Mouse (Mus musculus) E14TG2a.4 (cell line): Measurements from ENCODE around the gene Nqo1.

Experiments used
- H3K27me3 ChIP-seq: 2 replicates; pipeline ENCODE4 v1.6.1; 2014; ENCODE audit warnings: low read length, control low read depth; ENCODE audit not compliant: insufficient read depth
- H3K36me3 ChIP-seq: 2 replicates; pipeline ENCODE4 v1.6.1; 2014; ENCODE audit warnings: low read length, control low read depth; ENCODE audit not compliant: insufficient read depth
- H3K4me1 ChIP-seq: replicated peaks from 2 replicates; pipeline ENCODE4 v1.6.1; 2014; ENCODE audit warnings: low read depth, low read length, control low read depth
- H3K4me3 ChIP-seq: replicated peaks from 2 replicates; pipeline ENCODE4 v1.5.1; 2014; ENCODE audit warnings: mild to moderate bottlenecking, low read length
- H3K9me3 ChIP-seq: 2 replicates; pipeline ENCODE4 v1.6.1; 2014; ENCODE audit warnings: low read length, control low read depth
- CTCF ChIP-seq: conservative IDR thresholded peaks from 2 replicates; pipeline ENCODE4 v1.5.1; 2014; ENCODE audit warnings: low read length
- NANOG ChIP-seq: IDR thresholded peaks from 2 replicates; pipeline ENCODE4 v1.6.1; 2014; ENCODE audit warnings: borderline replicate concordance, low read length, mixed read lengths
- POU5F1 ChIP-seq: IDR thresholded peaks from 2 replicates; pipeline ENCODE4 v1.6.1; 2014; ENCODE audit warnings: low read length, borderline replicate concordance

Nqo1 gene

DNA sequence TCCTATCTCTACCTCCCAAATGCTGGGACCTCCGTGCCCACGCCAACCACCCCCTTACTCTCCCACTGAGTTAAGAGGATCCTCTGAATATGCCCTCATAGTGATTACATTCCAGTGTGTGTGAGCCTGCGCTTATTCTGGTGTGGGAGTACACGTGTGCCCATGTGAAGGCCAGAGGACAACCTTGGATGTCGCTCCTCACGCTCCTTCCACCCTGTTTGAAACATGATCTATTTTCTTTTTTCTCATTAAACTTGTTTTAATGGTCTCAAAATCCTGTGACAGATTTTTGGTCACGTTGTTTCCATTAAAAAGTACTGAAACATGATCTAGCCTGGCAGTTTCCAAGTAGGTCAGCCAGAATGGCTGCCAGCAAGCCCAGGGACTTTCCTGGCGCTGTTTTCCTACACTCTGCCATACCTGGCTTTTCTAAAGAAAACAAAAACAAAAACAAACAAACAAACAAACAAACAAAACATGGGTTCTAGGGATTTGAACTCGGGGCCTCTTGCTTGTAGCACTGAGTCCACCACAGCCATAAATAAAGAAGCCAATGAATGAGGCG is 6.8 kb downstream of the Nqo1 start:
- Histone ChIP-seq H3K36me3 (no peaks in the 10 kb centered on the region), H3K27me3 (no peaks in the 10 kb centered on the region), H3K9me3 (no peaks in the 10 kb centered on the region), H3K4me1 (peaks cover 36% of the 10 kb centered on the region), H3K4me3 (no peak overlapping the region)
- TF ChIP-seq CTCF: no peak
- TF ChIP-seq NANOG: no peak
- TF ChIP-seq POU5F1: no peak

DNA sequence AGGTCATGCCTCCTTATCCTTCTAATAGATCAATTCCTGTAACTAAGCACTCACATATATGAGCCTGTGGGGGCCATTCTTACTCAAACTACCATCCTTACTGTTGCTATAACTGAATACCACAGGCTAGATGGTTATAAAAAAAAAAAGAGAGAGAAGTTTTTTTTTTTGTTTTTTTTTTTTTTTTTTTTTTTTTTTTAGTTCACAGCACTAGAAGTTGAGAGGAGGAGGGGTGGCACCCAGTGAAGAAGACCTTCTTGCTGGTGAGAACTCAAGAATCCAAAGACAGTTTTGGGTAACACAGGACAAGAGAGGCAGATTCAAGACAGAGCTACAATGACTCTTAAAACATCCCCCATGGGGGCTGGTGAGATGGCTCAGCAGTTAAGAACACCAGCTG is 7.6 kb downstream of the Nqo1 start:
- no peak overlapping the region for H3K4me3 ChIP-seq
- TF ChIP-seq NANOG: no peak
- TF ChIP-seq CTCF: no peak
- TF ChIP-seq POU5F1: no peak
- H3K9me3 ChIP-seq: no peaks in the 10 kb centered on the region
- peaks cover 38% of the 10 kb centered on the region for H3K4me1 ChIP-seq
- H3K27me3 ChIP-seq: no peaks in the 10 kb centered on the region
- no peaks in the 10 kb centered on the region for H3K36me3 ChIP-seq

DNA sequence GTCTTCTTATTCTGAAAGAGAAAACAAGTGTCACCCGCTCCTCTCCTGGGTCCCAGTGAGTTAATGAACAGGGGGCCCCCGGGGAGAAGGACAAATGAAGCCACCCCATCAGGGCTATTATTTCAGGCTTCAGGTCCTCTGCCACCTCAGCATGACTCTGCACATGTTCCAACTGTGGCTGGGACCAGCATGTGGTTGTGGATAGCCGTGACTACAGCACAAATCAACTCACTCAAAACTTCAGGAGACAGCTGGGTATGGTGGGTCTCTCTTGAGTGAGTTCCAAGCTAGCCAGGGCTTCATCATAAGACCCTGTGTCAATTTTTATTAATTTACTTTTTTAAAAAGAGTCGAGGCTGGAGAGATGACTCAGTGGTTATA is 11.9 kb downstream of the Nqo1 start:
- no peak overlapping the region for H3K4me3 ChIP-seq
- TF ChIP-seq NANOG (no peak), POU5F1 (no peak)
- no peaks in the 10 kb centered on the region for H3K27me3 ChIP-seq
- no peaks in the 10 kb centered on the region for H3K36me3 ChIP-seq
- H3K9me3 ChIP-seq: no peaks in the 10 kb centered on the region
- peaks cover 11% of the 10 kb centered on the region for H3K4me1 ChIP-seq

DNA sequence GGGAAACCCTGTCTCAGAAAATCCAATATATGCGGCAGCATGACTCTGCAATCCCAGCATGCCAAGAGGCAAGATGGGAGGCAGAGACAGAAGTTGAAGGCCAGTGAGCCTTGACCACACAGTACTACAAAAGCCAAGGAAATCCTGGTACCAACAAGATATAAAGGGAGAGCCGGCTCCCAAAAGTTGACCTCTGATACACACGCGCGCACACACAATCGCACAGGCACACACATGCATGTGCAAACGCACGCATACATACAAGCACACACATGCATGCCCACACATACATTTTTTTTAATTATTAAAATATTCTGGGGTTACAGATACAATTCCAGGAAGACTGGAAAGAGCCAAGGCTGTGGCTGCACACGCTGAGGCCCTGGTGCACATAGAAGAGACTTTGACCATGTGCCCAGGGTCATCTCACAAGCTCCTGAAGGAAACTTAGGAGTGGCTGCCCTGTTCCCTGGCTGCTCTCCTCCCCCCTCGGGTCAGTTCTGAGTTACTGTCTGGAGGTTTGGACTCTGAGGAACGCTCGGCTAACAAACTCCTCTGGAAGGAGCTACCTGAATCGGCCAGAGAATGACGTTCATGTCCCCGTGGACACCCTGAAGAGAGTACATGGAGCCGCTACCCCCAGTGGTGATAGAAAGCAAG is 12.4 kb downstream of the Nqo1 start:
- H3K27me3 ChIP-seq: no peaks in the 10 kb centered on the region
- no peaks in the 10 kb centered on the region for H3K9me3 ChIP-seq
- TF ChIP-seq NANOG (no peak), CTCF (no peak), POU5F1 (no peak)
- H3K4me3 ChIP-seq: no peak overlapping the region
- H3K4me1 ChIP-seq: peaks cover 11% of the 10 kb centered on the region
- no peaks in the 10 kb centered on the region for H3K36me3 ChIP-seq

DNA sequence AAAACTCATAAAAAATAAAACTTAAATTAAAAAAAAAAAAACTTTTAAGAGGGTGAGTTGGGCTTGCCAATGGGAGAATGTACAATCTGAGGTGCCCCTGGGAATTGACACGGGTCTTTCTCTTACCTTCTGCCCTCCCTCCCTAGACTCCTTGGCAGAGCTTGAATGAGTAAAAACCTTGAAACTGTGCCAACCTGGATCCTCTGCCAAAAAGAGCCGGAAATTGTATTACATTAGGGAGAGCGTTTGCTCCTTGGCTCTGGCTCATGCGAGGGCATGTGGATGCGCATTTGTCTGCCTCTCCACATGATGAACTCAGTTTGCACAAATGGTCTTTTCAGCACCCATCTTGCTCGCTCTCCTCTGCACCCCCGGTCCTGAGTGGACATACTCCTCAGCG is 13.4 kb downstream of the Nqo1 start:
- TF ChIP-seq NANOG (no peak), POU5F1 (no peak), CTCF (no peak)
- Histone ChIP-seq H3K4me1 (peaks cover 11% of the 10 kb centered on the region), H3K9me3 (no peaks in the 10 kb centered on the region), H3K36me3 (no peaks in the 10 kb centered on the region), H3K4me3 (no peak overlapping the region), H3K27me3 (peaks cover 3% of the 10 kb centered on the region; the same call in 1 of the 2 replicates)

DNA sequence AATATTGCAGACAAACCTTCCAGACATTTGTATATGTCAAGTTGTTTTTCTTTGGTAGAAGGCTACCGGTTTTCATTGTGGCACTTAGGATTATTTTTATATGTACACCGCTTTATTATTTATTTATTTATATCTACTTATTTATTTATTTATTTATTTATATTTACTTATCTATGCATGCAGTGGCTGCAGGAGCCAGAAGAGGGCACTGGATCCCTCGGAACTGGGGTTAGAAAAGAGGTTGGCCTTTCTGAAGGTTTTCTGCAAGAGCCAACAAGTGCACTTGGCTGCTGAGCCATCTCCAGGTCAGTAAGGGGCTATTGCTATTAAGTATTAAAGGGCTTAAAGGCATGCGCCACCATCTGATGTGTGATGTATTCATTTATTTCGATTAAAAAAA is 15.1 kb downstream of the Nqo1 start:
- peaks cover 14% of the 10 kb centered on the region for H3K4me1 ChIP-seq
- no peaks in the 10 kb centered on the region for H3K9me3 ChIP-seq
- H3K36me3 ChIP-seq: no peaks in the 10 kb centered on the region
- H3K4me3 ChIP-seq: no peak overlapping the region
- peaks cover 3% of the 10 kb centered on the region; the same call in 1 of the 2 replicates for H3K27me3 ChIP-seq
- TF ChIP-seq CTCF: peak; percentile 45
- TF ChIP-seq POU5F1: no peak

DNA sequence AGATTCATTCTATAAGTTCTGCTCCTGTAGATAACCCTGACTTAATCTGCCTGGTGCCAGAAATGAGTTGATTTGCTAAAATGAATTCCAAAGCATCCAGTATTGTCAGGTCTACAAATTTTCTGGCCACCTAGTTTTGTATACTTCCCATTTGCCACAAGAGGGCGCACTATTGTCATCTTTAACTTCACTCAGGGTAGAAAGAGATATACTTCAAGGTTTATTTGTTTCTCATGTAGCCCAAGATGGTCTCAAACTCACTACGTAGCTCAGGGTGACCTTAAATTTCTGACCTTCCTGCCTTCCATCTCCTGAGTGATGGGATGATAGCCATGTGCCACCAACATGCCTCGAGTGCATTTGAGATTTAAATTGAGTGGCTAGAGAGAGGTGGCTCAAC is 16.4 kb downstream of the Nqo1 start:
- Histone ChIP-seq H3K4me1 (peaks cover 14% of the 10 kb centered on the region), H3K36me3 (no peaks in the 10 kb centered on the region), H3K27me3 (peaks cover 3% of the 10 kb centered on the region; the same call in 1 of the 2 replicates), H3K4me3 (no peak overlapping the region), H3K9me3 (no peaks in the 10 kb centered on the region)
- TF ChIP-seq POU5F1 (no peak), CTCF (peak; percentile 74), NANOG (no peak)

DNA sequence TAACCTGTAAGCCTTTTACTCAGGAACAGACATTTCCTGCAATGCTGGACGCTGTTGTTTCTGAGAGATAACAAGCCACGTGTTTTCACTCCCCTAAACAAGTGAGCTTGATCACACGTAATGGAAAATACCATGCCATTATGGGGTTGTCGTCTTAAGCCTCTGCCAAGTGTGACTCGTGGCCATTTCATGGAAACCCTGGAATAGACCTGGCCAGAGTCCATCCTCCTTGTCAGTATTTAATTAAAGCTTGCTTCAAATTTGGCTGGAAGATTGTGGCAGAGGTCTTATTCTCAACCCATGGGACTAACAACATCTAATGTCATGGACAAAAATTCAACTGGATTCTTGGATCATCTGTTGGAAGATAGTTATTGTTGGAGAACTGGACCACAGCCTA is 16.8 kb downstream of the Nqo1 start:
- no peak for TF ChIP-seq POU5F1
- no peak for TF ChIP-seq CTCF
- Histone ChIP-seq H3K4me1 (peaks cover 14% of the 10 kb centered on the region), H3K27me3 (peaks cover 3% of the 10 kb centered on the region; the same call in 1 of the 2 replicates), H3K4me3 (no peak overlapping the region), H3K9me3 (no peaks in the 10 kb centered on the region), H3K36me3 (no peaks in the 10 kb centered on the region)

DNA sequence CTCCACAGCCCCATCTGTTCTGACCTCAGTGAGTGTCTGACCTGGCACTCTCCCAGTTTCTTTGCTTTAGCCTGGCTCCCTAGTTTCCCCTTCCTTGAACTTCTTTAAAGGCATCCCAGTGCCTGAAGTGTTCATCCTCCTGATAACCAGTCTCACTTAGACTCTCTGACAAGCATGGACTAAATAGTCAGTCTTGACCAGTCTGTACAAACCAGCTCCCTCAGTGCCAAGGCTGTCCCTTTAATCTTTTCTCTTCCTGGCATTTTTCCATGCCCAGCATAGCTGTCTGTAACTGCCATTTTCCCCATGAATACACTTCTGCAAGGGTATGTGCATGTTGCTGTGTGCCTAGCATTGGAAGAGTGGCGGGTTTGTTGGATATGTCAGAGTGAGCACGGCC is 17.9 kb downstream of the Nqo1 start:
- Histone ChIP-seq H3K27me3 (peaks cover 3% of the 10 kb centered on the region; the same call in 1 of the 2 replicates), H3K4me3 (no peak overlapping the region)

More for the DNA sequence above, 17.9 kb downstream of the Nqo1 start:
- no peaks in the 10 kb centered on the region for H3K9me3 ChIP-seq
- TF ChIP-seq CTCF (no peak), NANOG (no peak)
- peaks cover 3% of the 10 kb centered on the region for H3K4me1 ChIP-seq
- H3K36me3 ChIP-seq: no peaks in the 10 kb centered on the region
